Mouse (Mus musculus) cerebellum, adult 11-12 months (tissue): ENCODE measurements around the gene Pdrg1.

Experiments
- DNase-seq: peaks from one replicate; pipeline ENCODE4 v3.0.0; 2022

Gene Pdrg1

DNA sequence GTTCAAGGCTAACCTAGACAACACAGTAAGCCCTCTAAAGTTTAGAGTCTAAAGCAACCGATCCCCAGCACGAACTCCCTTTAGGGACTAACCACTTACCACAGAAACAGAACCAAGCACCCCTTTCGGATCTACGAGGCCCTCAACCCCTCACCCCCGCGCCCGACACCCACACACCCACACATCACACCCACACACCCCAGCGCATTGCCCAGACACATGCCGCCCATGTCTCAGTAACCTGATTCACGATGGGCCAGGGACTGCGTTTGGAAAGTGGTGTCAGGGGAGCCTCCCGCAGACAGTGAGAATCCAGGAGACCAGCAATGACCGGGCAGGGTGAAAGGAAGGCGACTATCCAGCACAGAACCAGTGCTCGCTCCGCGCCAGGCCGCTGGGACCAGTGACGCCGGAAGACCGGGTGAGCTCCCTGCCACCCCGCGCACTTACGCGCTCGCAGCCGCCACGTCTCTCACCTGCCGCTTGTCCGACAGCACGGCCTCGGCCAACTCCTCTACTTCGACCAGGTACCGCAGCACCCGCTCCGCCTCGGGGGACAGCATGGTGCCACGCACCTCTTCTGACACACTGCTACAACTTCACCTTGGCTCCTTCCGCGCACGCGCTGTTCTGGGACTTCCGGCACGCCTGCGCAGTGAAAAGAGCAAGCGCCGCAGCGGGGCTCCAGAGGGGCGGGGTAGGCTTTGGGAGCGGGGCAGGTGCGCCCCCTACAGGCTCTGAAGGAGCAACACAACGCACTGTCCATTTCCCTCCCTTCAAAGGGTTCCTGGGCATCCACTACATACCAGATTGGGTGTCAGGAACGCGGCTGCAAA is at the start of gene Pdrg1:
Pdrg1 (minus strand) TSS at position 670 of the 836 bp plus-strand sequence.
- DNase-seq, result peak; percentile 95

- DNase-seq, result no peak
Measured at GRCm38 (mm10) chr2:153064190-153064970, 49.2 kb upstream of the Pdrg1 start.

DNA sequence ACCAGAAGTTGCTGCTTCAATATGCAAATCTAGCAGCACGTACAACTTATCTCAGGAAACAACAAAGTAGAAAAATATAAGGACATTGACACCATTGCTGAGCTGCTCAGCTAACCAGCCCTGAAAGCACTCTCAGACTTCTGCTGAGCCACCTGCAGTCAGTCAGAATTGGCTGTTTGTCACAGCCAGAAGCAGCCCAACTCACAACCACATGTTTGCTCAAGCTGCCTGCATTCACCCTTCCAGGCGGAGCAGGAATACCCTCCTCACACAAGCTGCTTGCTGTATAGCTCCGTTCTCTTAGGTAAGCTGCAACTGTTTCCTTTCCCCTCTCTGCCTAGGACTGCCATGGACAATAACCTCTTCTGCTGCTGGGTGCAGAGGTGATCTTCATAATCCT is 48.2 kb upstream of the Pdrg1 start:
- DNase-seq, result no peak

DNA sequence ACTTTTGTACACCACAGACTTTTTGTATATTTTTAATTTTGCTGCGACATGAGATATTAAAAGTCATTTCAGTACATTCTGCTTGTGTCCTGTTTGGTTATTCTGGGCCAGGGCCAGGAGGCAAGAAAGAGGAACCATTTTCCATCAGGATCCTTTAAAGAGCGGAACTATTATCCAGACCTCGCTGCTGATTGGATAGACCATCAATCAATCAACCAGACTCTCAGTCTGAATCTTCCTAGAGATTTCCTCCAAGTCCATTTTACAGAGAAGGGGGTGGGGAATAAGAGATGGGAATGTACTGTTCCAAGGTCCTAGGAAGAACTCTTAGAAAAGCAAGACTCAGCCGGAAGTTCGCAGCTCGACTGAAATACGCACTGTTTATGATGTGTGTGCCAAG is 45.0 kb upstream of the Pdrg1 start:
- DNase-seq, result no peak

- no peak for DNase-seq
Measured at GRCm38 (mm10) chr2:153058365-153058764, 43.1 kb upstream of the Pdrg1 start.

GRCm38 (mm10) chr2:153055270-153055920 is 40.2 kb upstream of the Pdrg1 start:
- DNase-seq, result peak; percentile 52

DNA sequence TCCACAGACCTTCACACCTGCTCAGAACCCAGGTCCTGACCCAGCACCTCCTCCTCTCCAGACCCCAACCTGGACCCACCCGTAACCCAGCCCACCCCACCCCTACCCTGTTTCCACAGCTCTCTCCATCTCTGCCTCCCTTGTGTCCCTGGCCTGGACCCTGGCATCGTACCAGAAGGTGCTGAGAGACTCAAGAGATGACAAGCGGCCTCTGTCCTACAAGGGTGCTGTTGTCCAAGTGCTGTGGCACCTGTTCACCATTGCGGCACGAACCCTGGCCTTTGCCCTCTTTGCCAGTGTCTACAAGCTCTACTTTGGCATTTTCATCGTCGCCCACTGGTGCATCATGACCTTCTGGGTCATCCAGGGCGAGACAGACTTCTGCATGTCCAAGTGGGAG is 38.7 kb upstream of the Pdrg1 start:
- DNase-seq, result peak; percentile 57

GRCm38 (mm10) chr2:153052700-153053351 is 37.6 kb upstream of the Pdrg1 start:
- DNase-seq, result peak; percentile 56

DNA sequence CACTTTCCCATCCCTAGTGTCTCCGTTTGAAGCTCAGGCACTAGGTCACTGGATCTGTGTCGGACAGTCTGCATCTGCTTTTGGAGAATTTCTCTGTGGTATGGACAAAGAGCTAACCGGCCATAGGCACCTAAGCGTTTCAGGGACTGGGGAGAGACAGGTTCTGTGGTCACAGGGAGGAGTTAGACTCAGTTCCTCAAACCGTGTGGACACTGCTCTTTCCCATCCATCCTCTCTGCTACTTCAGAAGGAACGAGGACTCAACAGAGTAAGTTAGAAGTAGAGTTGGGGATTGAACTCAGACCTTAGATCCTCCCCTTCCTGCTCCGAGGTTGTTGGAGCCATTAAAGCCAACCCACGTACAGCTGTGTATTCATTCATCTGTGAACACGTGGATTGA is 36.3 kb upstream of the Pdrg1 start:
- DNase-seq, result no peak

- peak; percentile 59 for DNase-seq
Measured at GRCm38 (mm10) chr2:153051095-153051494, 35.9 kb upstream of the Pdrg1 start.

DNA sequence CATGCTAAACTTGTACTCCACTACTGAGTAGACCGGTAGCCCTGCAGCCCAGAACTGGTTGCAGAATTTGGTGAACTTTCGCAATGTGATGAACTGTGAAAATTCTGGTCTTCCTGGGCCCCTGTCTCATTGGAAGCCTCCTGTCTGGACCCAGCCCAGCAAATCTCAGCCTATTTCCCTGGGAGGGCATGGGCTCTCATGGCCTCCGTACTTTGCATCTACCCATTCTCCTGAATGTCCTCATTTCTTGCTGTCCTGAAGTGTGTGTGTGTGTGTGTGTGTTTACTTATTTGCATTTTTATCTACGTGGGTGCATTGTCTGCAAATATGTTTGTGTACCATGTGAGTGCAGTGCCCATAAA is 34.8 kb upstream of the Pdrg1 start:
- DNase-seq, result peak; percentile 49

GRCm38 (mm10) chr2:153049288-153049996 is 34.2 kb upstream of the Pdrg1 start:
- peak; percentile 98 for DNase-seq

- DNase-seq, result peak; percentile 81
Measured at GRCm38 (mm10) chr2:153047828-153048465, 32.7 kb upstream of the Pdrg1 start.

DNA sequence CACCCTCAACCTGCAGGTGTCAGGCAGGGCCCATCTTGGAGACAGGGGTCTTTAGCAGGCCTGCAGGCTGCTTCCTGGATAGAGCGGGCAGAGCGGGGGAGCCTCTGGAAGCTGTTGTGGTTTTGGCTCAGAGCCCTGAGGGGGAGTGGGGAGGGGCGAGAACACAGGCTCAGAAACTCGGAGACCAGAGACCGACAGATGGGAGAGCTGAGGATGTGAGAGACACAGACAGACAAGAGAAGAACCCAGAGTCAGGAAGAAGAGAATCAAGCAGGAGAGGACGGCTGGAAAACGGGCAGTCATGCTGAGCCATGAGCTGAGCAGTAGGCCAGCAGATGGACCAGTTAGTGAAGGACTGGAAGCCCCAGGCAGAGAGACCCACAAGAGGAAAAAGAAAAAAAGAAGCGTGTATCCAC is 30.7 kb upstream of the Pdrg1 start:
- peak; percentile 69 for DNase-seq

DNA sequence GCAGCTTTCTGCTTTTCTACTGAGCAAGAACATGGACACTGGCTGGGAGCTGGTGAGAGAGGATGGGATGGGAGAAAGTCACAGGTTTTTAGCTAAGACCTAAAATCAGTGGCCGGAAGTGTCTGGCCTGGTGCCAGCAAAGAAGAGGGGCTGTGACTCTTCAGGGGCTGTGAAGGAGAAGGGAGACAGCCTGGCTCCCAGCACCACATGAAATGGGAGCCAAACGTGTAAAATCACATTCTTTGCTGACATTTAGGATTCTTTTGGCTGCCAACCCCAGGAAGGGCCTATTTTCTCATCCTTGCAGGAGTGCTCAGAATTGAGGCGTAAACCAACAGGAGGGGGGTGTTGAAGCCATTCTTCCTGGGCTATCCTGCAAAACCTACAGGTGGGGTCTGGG is 28.7 kb upstream of the Pdrg1 start:
- DNase-seq, result peak; percentile 62

GRCm38 (mm10) chr2:153036690-153037089 is 21.5 kb upstream of the Pdrg1 start:
- DNase-seq, result no peak

DNA sequence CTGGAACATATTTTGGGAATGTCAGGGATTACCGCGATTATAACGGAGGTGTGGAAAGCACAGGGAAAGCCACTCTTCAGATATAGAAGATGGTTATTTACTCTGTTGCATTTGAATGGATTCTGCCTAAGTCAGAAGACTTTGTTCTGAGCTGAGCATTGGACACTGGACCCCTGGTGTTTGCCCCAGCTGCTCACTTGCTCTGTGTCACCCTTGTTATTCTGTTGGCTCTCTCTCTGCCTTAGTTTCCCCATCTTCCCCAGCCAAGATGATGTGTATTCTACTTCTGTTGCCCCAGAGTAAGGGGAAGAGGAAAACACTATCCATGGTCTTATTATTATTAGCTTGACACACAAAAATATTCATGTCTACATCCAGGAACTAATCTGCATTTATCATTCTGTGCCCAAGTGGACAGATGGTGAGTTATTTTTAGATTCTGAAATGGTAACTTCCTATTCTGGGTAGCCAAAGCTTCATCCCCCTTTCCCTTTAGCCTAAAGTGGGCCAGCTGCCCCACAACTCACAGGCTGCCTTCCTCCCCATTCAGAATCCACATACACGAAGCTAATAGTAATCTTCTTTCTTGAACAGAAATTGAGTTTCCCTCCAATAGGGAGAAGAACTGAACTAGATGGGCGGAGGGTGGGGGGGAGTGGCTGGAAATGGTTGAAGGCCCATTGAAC is 18.5 kb upstream of the Pdrg1 start:
- DNase-seq, result peak; percentile 69

GRCm38 (mm10) chr2:153032973-153033372 is 17.7 kb upstream of the Pdrg1 start:
- DNase-seq, result peak; percentile 53

- peak; percentile 67 for DNase-seq
Measured at GRCm38 (mm10) chr2:153032083-153032842, 17.0 kb upstream of the Pdrg1 start.
